Mouse (Mus musculus) retina, embryonic 14.5 days (tissue): ENCODE results near the gene Cutc.

Experiments
- DNase-seq: peaks from one replicate; pipeline ENCODE4 v3.0.0-alpha.2; 2015; ENCODE audit warnings: low spot score

Gene Cutc

GRCm38 (mm10) chr19:43752489-43753225 lies at the start of gene Cutc, which contains the start of gene Cox15:
Gene Cutc (plus strand): TSS chr19:43752996.
Gene Cox15 (minus strand): TSS chr19:43753000.
- peak; percentile 98 for DNase-seq

DNA sequence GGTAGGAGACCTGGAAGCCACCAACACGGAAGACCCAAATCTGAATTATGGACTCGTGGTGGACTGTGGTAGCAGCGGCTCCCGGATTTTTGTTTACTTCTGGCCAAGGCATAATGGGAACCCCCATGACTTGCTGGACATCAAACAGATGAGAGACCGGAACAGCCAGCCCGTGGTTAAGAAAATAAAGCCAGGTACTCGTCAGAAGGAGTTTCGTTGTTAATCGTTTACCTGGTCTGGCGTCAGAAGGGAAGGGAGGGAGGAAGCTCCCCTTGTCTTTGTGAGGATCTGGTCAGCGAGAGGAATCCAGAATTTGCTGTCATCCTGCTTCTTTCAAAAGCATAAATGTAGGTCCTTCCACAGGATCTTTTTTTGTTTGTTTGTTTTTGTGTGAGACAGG lies 48.6 kb upstream of the Cutc start:
- DNase-seq, result no peak

DNA sequence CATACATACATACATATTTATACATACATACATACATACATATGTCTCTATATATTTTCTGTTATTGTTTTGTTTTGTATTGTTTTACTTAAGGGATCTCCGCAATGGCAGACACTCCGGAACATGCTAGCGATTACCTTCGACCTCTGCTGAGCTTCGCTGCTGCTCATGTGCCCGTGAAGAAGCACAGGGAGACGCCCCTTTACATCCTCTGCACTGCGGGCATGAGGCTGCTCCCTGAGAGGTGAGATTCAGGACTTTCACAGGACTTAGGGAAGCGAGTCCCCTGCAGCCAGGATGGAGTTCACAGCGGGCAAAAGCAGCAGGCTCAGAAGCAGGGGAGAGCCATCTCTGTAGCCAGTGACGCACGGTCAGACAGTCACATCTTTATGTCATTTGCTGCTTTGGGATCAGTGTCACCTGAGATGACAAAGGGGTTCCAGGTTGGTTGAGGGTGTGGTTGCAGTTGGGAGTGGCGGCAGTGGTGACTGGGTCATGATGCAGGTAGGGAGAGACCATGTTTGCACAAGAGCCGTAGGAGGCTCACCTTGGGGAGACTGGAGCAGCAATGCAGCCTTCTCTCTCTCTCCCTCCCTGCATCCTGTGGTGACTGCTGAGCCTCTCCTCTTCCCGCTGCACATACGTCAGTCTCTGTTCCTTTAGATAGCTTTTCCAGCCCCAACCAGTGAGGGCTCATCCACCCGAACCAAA lies 47.9 kb upstream of the Cutc start:
- no peak for DNase-seq

DNA sequence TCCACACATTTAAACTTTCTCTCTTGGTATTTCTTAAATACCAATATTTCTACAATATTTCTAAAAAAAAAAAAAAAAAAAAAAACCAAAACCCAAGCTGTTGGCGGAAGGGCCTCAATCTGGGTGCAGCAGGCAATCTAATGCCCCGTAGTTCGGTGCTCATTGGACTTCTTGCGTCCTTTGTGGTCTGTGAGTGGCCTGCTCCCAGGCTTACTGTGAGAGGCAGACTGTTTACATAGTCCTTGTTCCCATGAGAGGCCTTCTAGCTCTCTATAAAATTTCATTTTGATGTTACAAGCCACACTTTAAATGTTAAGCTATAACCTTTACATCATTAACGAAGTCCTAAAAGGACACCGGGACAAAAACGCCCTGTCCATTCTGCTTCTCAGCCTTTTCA lies 44.6 kb upstream of the Cutc start:
- no peak for DNase-seq

DNA sequence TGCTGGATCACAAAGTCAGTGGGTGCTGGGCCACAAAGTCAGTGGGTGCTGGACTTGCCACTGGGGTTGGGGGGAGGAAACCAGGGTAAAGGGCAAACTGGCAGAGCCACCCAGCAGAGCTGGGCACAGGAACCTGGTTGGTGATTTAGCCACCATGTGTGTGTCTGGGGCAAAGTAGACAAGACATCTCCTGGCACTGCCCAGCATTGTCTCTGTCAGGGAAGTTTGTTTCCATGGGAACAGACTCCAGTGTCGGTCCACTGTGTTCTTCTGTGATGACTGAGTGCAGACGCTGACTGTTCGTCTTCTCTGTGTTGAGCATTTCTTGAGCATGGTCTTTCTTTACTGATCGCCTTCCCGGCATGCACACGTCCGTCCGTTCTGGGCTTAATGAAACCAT lies 43.5 kb upstream of the Cutc start:
- DNase-seq, result no peak

- no peak for DNase-seq
Measured at GRCm38 (mm10) chr19:43711159-43711916, 41.5 kb upstream of the Cutc start.

- no peak for DNase-seq
Measured at GRCm38 (mm10) chr19:43711971-43712370, 40.8 kb upstream of the Cutc start.

- no peak for DNase-seq
Measured at GRCm38 (mm10) chr19:43720061-43720460, 32.7 kb upstream of the Cutc start.

GRCm38 (mm10) chr19:43722891-43723290 lies 29.9 kb upstream of the Cutc start:
- no peak for DNase-seq

GRCm38 (mm10) chr19:43723501-43723900 lies 29.3 kb upstream of the Cutc start:
- DNase-seq, result no peak

GRCm38 (mm10) chr19:43724194-43724593 lies 28.6 kb upstream of the Cutc start:
- DNase-seq, result no peak

DNA sequence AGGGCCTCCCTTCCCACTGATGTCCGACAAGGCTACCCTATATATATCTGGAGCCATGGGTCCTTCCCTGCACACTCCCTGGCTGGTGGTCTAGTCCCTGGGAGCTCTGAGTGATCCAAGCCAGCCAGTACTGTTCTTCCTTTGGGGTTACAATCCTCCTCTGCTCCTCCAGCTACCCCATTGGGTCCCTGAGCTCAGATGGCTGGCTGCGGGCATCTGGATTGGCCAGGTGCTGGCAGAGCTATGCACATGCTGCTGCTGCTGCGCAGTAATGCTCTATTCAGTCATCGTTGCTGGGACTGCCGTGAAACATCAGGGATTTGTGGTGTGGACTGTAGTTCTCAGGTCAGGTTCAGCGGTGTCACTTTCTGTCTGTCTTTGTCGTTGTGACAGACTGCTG lies 28.0 kb upstream of the Cutc start:
- DNase-seq, result no peak

- no peak for DNase-seq
Measured at GRCm38 (mm10) chr19:43726510-43727146, 26.2 kb upstream of the Cutc start.

GRCm38 (mm10) chr19:43729296-43730036 lies 23.3 kb upstream of the Cutc start:
- DNase-seq, result peak; percentile 56

- peak; percentile 44 for DNase-seq
Measured at GRCm38 (mm10) chr19:43730037-43730428, 22.8 kb upstream of the Cutc start.

GRCm38 (mm10) chr19:43731157-43731556 lies 21.6 kb upstream of the Cutc start:
- no peak for DNase-seq

- DNase-seq, result no peak
Measured at GRCm38 (mm10) chr19:43738409-43738808, 14.4 kb upstream of the Cutc start.

GRCm38 (mm10) chr19:43743401-43743800 lies 9.4 kb upstream of the Cutc start:
- no peak for DNase-seq

DNA sequence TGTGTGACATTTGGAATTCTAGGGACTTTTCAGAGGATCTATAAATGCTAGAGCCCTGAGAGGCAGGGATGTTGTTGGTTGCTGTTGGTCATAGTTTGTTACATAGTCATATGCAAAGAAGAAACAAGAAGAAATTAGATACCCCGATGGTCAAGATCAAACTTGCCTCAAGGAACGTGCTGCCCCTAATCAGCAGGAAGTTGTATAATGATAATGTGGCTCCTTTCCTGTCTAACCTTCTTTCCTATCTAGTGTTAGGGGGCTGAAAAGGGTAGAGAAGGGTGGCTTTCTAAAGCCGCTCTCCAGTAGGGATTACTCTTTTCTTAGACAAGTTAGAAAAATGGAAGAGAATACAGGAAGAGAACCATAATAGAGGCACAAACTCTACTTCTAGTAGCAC lies 7.1 kb upstream of the Cutc start:
- no peak for DNase-seq

GRCm38 (mm10) chr19:43747877-43748276 lies 4.9 kb upstream of the Cutc start:
- no peak for DNase-seq

- no peak for DNase-seq
Measured at GRCm38 (mm10) chr19:43750008-43750407, 2.8 kb upstream of the Cutc start.
